Mouse (Mus musculus) limb, embryonic 14.5 days (tissue): ENCODE measurements around the gene Ptprs. TPM values are rescaled to one million over a fixed set of nuclear protein-coding genes. Genes with fewer than 3 reads are reported as not detected.

Source experiments
- ATAC-seq: fragments of 200-750 bp; cut with Nextera tagmentation; 2 replicates; pipeline ENCODE4 v1.8.0; 2017; ENCODE audit warnings: low read depth, moderate number of reproducible peaks, moderate TSS enrichment; ENCODE audit not compliant: low FRiP score
- DNase-seq: peaks from one replicate; pipeline ENCODE4 v3.0.0-alpha.2; 2015; ENCODE audit warnings: low spot score
- H3K27ac ChIP-seq: fragments of 300-500 bp; sonication (generic); replicated peaks from 2 replicates; pipeline ENCODE4 v1.5.1; 2014; ENCODE audit warnings: low read depth, mild to moderate bottlenecking, low read length, moderate library complexity, mixed read lengths
- H3K27me3 ChIP-seq: fragments of 300-500 bp; sonication (generic); 2 replicates; pipeline ENCODE4 v1.6.1; 2014; ENCODE audit warnings: low read length, mixed read lengths; ENCODE audit not compliant: control insufficient read depth, insufficient read depth
- H3K36me3 ChIP-seq: fragments of 300-500 bp; sonication (generic); 2 replicates; pipeline ENCODE4 v1.6.1; 2014; ENCODE audit warnings: mild to moderate bottlenecking, low read length, moderate library complexity, mixed read lengths; ENCODE audit not compliant: control insufficient read depth, insufficient read depth
- H3K4me1 ChIP-seq: fragments of 300-500 bp; sonication (generic); 2 replicates; pipeline ENCODE4 v1.6.1; 2014; ENCODE audit warnings: antibody characterized with exemption, low read length, mixed read lengths; ENCODE audit not compliant: control insufficient read depth, insufficient read depth
- H3K4me2 ChIP-seq: fragments of 300-500 bp; sonication (generic); replicated peaks from 2 replicates; pipeline ENCODE4 v1.6.1; 2014; ENCODE audit warnings: low read depth, mild to moderate bottlenecking, low read length, moderate library complexity; ENCODE audit not compliant: severe bottlenecking
- H3K4me3 ChIP-seq: fragments of 300-500 bp; sonication (generic); replicated peaks from 2 replicates; pipeline ENCODE4 v1.5.1; 2014; ENCODE audit warnings: low read length
- H3K9ac ChIP-seq: fragments of 300-500 bp; sonication (generic); 2 replicates; pipeline ENCODE4 v1.6.1; 2014; ENCODE audit warnings: mild to moderate bottlenecking, low read depth, low read length, moderate library complexity; ENCODE audit not compliant: severe bottlenecking
- H3K9me3 ChIP-seq: fragments of 300-500 bp; sonication (generic); 2 replicates; pipeline ENCODE4 v1.6.1; 2016; ENCODE audit warnings: low read length; ENCODE audit not compliant: control insufficient read depth
- POLR2A ChIP-seq: fragments of 200-500 bp; IDR thresholded peaks from 2 replicates; pipeline ENCODE4 v1.8.0; 2012; ENCODE audit warnings: inconsistent platforms, mild to moderate bottlenecking, moderate library complexity, borderline replicate concordance; ENCODE audit not compliant: insufficient read depth, insufficient read length; ENCODE audit errors: extremely low read depth
- WGBS: fragments of 180-500 bp; shearing (Covaris S2); extraction: QIAGEN DNeasy Blood & Tissue Kit; methylation state at CpG from one replicate; pipeline ENCODE4 v1.1.7; 2014; 5-methylcytosine and 5-hydroxymethylcytosine counted together
- polyA plus RNA-seq, 2 experiments: library from polyadenylated mRNA; depleted of rRNA in 1 of 2; stranded (reverse) in 1 of 2; unstranded in 1 of 2; fragments of >200 nt; fragmentation: Nextera tagmentation in 1 of 2; extraction: Ambion mirVana in 1 of 2; gene quantifications; 2 replicates each; pipeline versions ENCODE4 v1.2.1 to v1.2.3; 2012 to 2014

The Ptprs gene
- polyA plus RNA-seq, 2 experiments = 116 to 483 TPM

GRCm38 (mm10) chr17:56408965-56409625 lies 67.2 kb downstream of the Ptprs start:
- H3K4me3 ChIP-seq = no peak overlapping the region
- ATAC-seq (no peak), DNase-seq (no peak)
- 51% methylated on average over 13 of the region's 13 CpGs for WGBS
- H3K4me2 ChIP-seq = no peak overlapping the region
- peaks cover 11% of the 10 kb centered on the region; the same call in 1 of the 2 replicates for H3K4me1 ChIP-seq
- TF ChIP-seq POLR2A = no peak
- no peak overlapping the region for H3K27ac ChIP-seq
- no peaks in the 10 kb centered on the region for H3K27me3 ChIP-seq
- H3K36me3 ChIP-seq = peaks cover 48% of the 10 kb centered on the region
- no peak overlapping the region for H3K9ac ChIP-seq
- no peaks in the 10 kb centered on the region for H3K9me3 ChIP-seq

GRCm38 (mm10) chr17:56407379-56407778 lies 68.9 kb downstream of the Ptprs start:
- WGBS = 33% methylated on average over 8 of the region's 8 CpGs
- H3K4me3 ChIP-seq = no peak overlapping the region
- DNase-seq = no peak
- no peaks in the 10 kb centered on the region for H3K9me3 ChIP-seq
- no peak overlapping the region for H3K9ac ChIP-seq
- no peak for TF ChIP-seq POLR2A
- H3K4me2 ChIP-seq = no peak overlapping the region
- ATAC-seq = no peak
- H3K27ac ChIP-seq = 0 out of 2 replicates have a peak overlapping the region, but pooled peaks have one; percentile 38
- peaks cover 47% of the 10 kb centered on the region for H3K36me3 ChIP-seq
- no peaks in the 10 kb centered on the region for H3K27me3 ChIP-seq
- peaks cover 11% of the 10 kb centered on the region; the same call in 1 of the 2 replicates for H3K4me1 ChIP-seq

- Histone ChIP-seq H3K36me3 (peaks cover 47% of the 10 kb centered on the region), H3K4me3 (no peak overlapping the region), H3K4me1 (peaks cover 11% of the 10 kb centered on the region; the same call in 1 of the 2 replicates), H3K9ac (no peak overlapping the region), H3K4me2 (no peak overlapping the region), H3K27me3 (no peaks in the 10 kb centered on the region), H3K9me3 (no peaks in the 10 kb centered on the region), H3K27ac (peak overlapping the region; percentile 39; the same call in 1 of the 2 replicates)
- WGBS = 52% methylated on average over 4 of the region's 4 CpGs
- TF ChIP-seq POLR2A = no peak
- DNase-seq (no peak), ATAC-seq (no peak)
Observed at GRCm38 (mm10) chr17:56406878-56407277, 69.4 kb downstream of the Ptprs start.

- ATAC-seq (no peak), DNase-seq (no peak)
- Histone ChIP-seq H3K4me3 (no peak overlapping the region), H3K4me1 (peaks cover 11% of the 10 kb centered on the region; the same call in 1 of the 2 replicates), H3K27me3 (no peaks in the 10 kb centered on the region), H3K9ac (no peak overlapping the region), H3K9me3 (no peaks in the 10 kb centered on the region), H3K36me3 (peaks cover 47% of the 10 kb centered on the region), H3K27ac (peak overlapping the region; percentile 39; the same call in 1 of the 2 replicates), H3K4me2 (no peak overlapping the region)
- TF ChIP-seq POLR2A = no peak
- WGBS = 78% methylated on average over 14 of the region's 14 CpGs
Observed at GRCm38 (mm10) chr17:56405856-56406840, 70.1 kb downstream of the Ptprs start.

GRCm38 (mm10) chr17:56405341-56405740 lies 70.9 kb downstream of the Ptprs start:
- Histone ChIP-seq H3K4me1 (peaks cover 11% of the 10 kb centered on the region; the same call in 1 of the 2 replicates), H3K4me3 (no peak overlapping the region), H3K9ac (no peak overlapping the region), H3K9me3 (no peaks in the 10 kb centered on the region), H3K27ac (no peak overlapping the region), H3K27me3 (no peaks in the 10 kb centered on the region), H3K36me3 (peaks cover 47% of the 10 kb centered on the region), H3K4me2 (no peak overlapping the region)
- no peak for TF ChIP-seq POLR2A
- 86% methylated on average over 3 of the region's 3 CpGs for WGBS
- no peak for ATAC-seq
- no peak for DNase-seq
